Mouse (Mus musculus) small intestine, adult 2 months (tissue): ENCODE data around the gene Smoc2. TPM values are rescaled to one million over a fixed set of nuclear protein-coding genes. Genes with fewer than 3 reads are reported as not detected.

Source experiments
- H3K27ac ChIP-seq: fragments of 200-500 bp; 2 replicates; pipeline ENCODE4 v1.5.1; 2012; ENCODE audit warnings: low read depth, low read length, control low read depth, inconsistent platforms; ENCODE audit not compliant: insufficient read depth
- H3K27me3 ChIP-seq: fragments of 200-500 bp; 2 replicates; pipeline ENCODE4 v1.6.1; 2012; ENCODE audit warnings: mild to moderate bottlenecking, moderate library complexity, low read length, inconsistent platforms; ENCODE audit not compliant: control insufficient read depth, insufficient read depth
- H3K36me3 ChIP-seq: fragments of 200-500 bp; 2 replicates; pipeline ENCODE4 v1.6.1; 2012; ENCODE audit warnings: mild to moderate bottlenecking, low read length, control low read depth, inconsistent platforms; ENCODE audit not compliant: control insufficient read depth, insufficient read depth
- H3K4me1 ChIP-seq: fragments of 200-500 bp; 2 replicates; pipeline ENCODE4 v1.6.1; 2012; ENCODE audit warnings: low read length, inconsistent platforms, mixed read lengths; ENCODE audit not compliant: control insufficient read depth, insufficient read depth, insufficient read length
- H3K4me3 ChIP-seq: fragments of 200-500 bp; 2 replicates; pipeline ENCODE4 v1.5.1; 2012; ENCODE audit warnings: low read depth, mild to moderate bottlenecking, control low read depth, inconsistent platforms, low read length, moderate library complexity
- CTCF ChIP-seq: fragments of 200-500 bp; IDR thresholded peaks from 2 replicates; pipeline ENCODE4 v1.5.1; 2012; ENCODE audit warnings: low read depth, mild to moderate bottlenecking, control low read depth, inconsistent platforms, low read length, moderate library complexity, mixed read lengths; ENCODE audit not compliant: insufficient replicate concordance, insufficient read length; ENCODE audit errors: extremely low read depth
- POLR2A ChIP-seq: fragments of 200-500 bp; IDR thresholded peaks from 2 replicates; pipeline ENCODE4 v1.6.1; 2012; ENCODE audit warnings: low read depth, mild to moderate bottlenecking, control low read depth, inconsistent platforms, low read length, moderate library complexity
- WGBS: fragments of 180-500 bp; shearing (Covaris S2); methylation state at CpG from one replicate; pipeline ENCODE4 v1.1.7; 2018; 5-methylcytosine and 5-hydroxymethylcytosine counted together
- polyA plus RNA-seq: library from polyadenylated mRNA; depleted of rRNA; stranded (reverse); fragments of >200 nt; gene quantifications from 2 replicates; pipeline ENCODE4 v1.2.3, GENCODE M21; 2012

Smoc2 gene
- polyA plus RNA-seq, 1 experiment, result 43.5 TPM

GRCm38 (mm10) chr17:14242634-14243033 is 36.7 kb upstream of the Smoc2 start:
- Histone ChIP-seq H3K36me3 (no peaks in the 10 kb centered on the region), H3K27ac (no peak overlapping the region), H3K4me3 (no peak overlapping the region), H3K27me3 (no peaks in the 10 kb centered on the region), H3K4me1 (no peaks in the 10 kb centered on the region)
- TF ChIP-seq POLR2A (no peak), CTCF (no peak)
- 93% methylated on average over 8 of the region's 8 CpGs for WGBS

GRCm38 (mm10) chr17:14244195-14244965 is 34.9 kb upstream of the Smoc2 start:
- Histone ChIP-seq H3K4me3 (no peak overlapping the region), H3K36me3 (no peaks in the 10 kb centered on the region), H3K27ac (no peak overlapping the region), H3K4me1 (peaks cover 1% of the 10 kb centered on the region; the same call in 1 of the 2 replicates), H3K27me3 (no peaks in the 10 kb centered on the region)
- no peak for TF ChIP-seq POLR2A
- TF ChIP-seq CTCF, result no peak
- WGBS, result 51% methylated on average over 11 of the region's 11 CpGs

- TF ChIP-seq POLR2A, result no peak
- no peak for TF ChIP-seq CTCF
- H3K4me3 ChIP-seq, result no peak overlapping the region
- peaks cover 15% of the 10 kb centered on the region; the same call in 1 of the 2 replicates for H3K4me1 ChIP-seq
- H3K36me3 ChIP-seq, result no peaks in the 10 kb centered on the region
- no peak overlapping the region for H3K27ac ChIP-seq
- 94% methylated on average over 2 of the region's 2 CpGs for WGBS
- H3K27me3 ChIP-seq, result no peaks in the 10 kb centered on the region
Observed at GRCm38 (mm10) chr17:14246266-14246665, 33.0 kb upstream of the Smoc2 start.

GRCm38 (mm10) chr17:14247931-14248330 is 31.4 kb upstream of the Smoc2 start:
- Histone ChIP-seq H3K4me3 (no peak overlapping the region), H3K36me3 (no peaks in the 10 kb centered on the region), H3K27me3 (no peaks in the 10 kb centered on the region), H3K4me1 (peaks cover 22% of the 10 kb centered on the region; the same call in 1 of the 2 replicates), H3K27ac (no peak overlapping the region)
- TF ChIP-seq POLR2A (no peak), CTCF (no peak)
- WGBS, result 93% methylated on average over 8 of the region's 8 CpGs

- Histone ChIP-seq H3K27ac (peak overlapping the region; percentile 36), H3K4me1 (peaks cover 35% of the 10 kb centered on the region), H3K27me3 (no peaks in the 10 kb centered on the region), H3K4me3 (peak overlapping the region; percentile 3; the same call in 1 of the 2 replicates), H3K36me3 (no peaks in the 10 kb centered on the region)
- TF ChIP-seq POLR2A (no peak), CTCF (no peak)
- 20% methylated on average over 4 of the region's 4 CpGs for WGBS
Observed at GRCm38 (mm10) chr17:14249595-14249994, 29.7 kb upstream of the Smoc2 start.

GRCm38 (mm10) chr17:14250401-14250800 is 28.9 kb upstream of the Smoc2 start:
- Histone ChIP-seq H3K4me3 (0 out of 2 replicates have a peak overlapping the region, but pooled peaks have one; percentile 1), H3K27ac (peak overlapping the region; percentile 36), H3K4me1 (peaks cover 38% of the 10 kb centered on the region), H3K36me3 (no peaks in the 10 kb centered on the region), H3K27me3 (no peaks in the 10 kb centered on the region)
- TF ChIP-seq CTCF (no peak), POLR2A (no peak)
- 24% methylated on average over 8 of the region's 8 CpGs for WGBS

- Histone ChIP-seq H3K27me3 (no peaks in the 10 kb centered on the region), H3K4me3 (no peak overlapping the region), H3K36me3 (no peaks in the 10 kb centered on the region), H3K27ac (no peak overlapping the region), H3K4me1 (peaks cover 38% of the 10 kb centered on the region)
- 23% methylated on average over 7 of the region's 7 CpGs for WGBS
- no peak for TF ChIP-seq POLR2A
- no peak for TF ChIP-seq CTCF
Observed at GRCm38 (mm10) chr17:14252456-14252855, 26.9 kb upstream of the Smoc2 start.
